Comparison of ENCODE assay signal across 10 mouse cellular contexts in genomic region chr2:156482299-156482698, GRCm38 (mm10).
A peak's percentile ranks its signal among the peaks of the same experiment; 100 is the strongest.
DNase-seq lines count a peak whose midpoint lies in the region; ATAC-seq and TF ChIP-seq lines count a peak whose summit lies in the region.
"Had no signal": no experiment of that assay in that cellular context is flagged by ENCODE, and none has a peak within 500 bp of the region (broad histone marks: within the 10 kb centered on the region; RNA-seq: fewer than 3 reads in every experiment).

No protein-coding gene starts in this region.

- no peaks in the 10 kb centered on the region for H3K4me1 ChIP-seq in kidney, adult 2 months (ENCODE audit: control insufficient read depth, insufficient read depth, low read length)
- no peaks in the 10 kb centered on the region for H3K4me1 ChIP-seq in kidney, embryonic 14.5 days (ENCODE audit: control insufficient read depth, insufficient read depth, low read length)
- no peaks in the 10 kb centered on the region for H3K4me1 ChIP-seq in G1E (ENCODE audit: insufficient read depth, low read depth, low read length)
- H3K4me1 ChIP-seq in lung, embryonic 14.5 days (ENCODE audit: insufficient read depth) = no peaks in the 10 kb centered on the region
- H3K4me1 ChIP-seq in small intestine, adult 2 months (ENCODE audit: control insufficient read depth, insufficient read depth, insufficient read length, low read length) = no peaks in the 10 kb centered on the region; the same call in 1 of the 2 replicates

- H3K9me3 ChIP-seq in kidney, embryonic 14.5 days (ENCODE audit: control insufficient read depth, low read length) = no peaks in the 10 kb centered on the region; the same call in 1 of the 2 replicates
- H3K9me3 ChIP-seq in G1E (replicated peaks) = no peaks in the 10 kb centered on the region; the same call in 1 of the 2 replicates
- H3K9me3 ChIP-seq in lung, embryonic 14.5 days (ENCODE audit: low read depth, low read length) = no peaks in the 10 kb centered on the region
- H3K9me3 ChIP-seq: embryonic facial prominence, embryonic 13.5 days; limb, embryonic 12.5 days had no signal

- intact Hi-C loops in heart, postnatal 14 days (cut with DNase I) = no loop called here

- H3K27ac ChIP-seq in kidney, adult 2 months (ENCODE audit: insufficient read depth, low read depth, low read length) = no peak overlapping the region
- H3K27ac ChIP-seq in kidney, embryonic 14.5 days (ENCODE audit: low read depth, low read length) = no peak overlapping the region
- no peak overlapping the region for H3K27ac ChIP-seq in lung, embryonic 14.5 days (ENCODE audit: low read depth)
- H3K27ac ChIP-seq in small intestine, adult 2 months (ENCODE audit: insufficient read depth, low read depth, low read length) = no peak overlapping the region
- H3K27ac ChIP-seq: embryonic facial prominence, embryonic 13.5 days; limb, embryonic 12.5 days had no signal

- no peak overlapping the region for H3K4me2 ChIP-seq in kidney, embryonic 14.5 days (replicated peaks; ENCODE audit: low read depth, low read length)
- no peak overlapping the region for H3K4me2 ChIP-seq in lung, embryonic 14.5 days
- H3K4me2 ChIP-seq: embryonic facial prominence, embryonic 13.5 days; limb, embryonic 12.5 days had no signal

- H3K4me3 ChIP-seq in kidney, adult 2 months (ENCODE audit: insufficient read depth, low read depth, low read length) = no peak overlapping the region
- no peak overlapping the region for H3K4me3 ChIP-seq in kidney, embryonic 14.5 days (ENCODE audit: low read length)
- H3K4me3 ChIP-seq in G1E (ENCODE audit: low read depth, low read length) = no peak overlapping the region
- H3K4me3 ChIP-seq in lung, embryonic 14.5 days (ENCODE audit: low read depth, low read length) = no peak overlapping the region
- no peak overlapping the region for H3K4me3 ChIP-seq in small intestine, adult 2 months (ENCODE audit: low read depth, low read length)
- H3K4me3 ChIP-seq: embryonic facial prominence, embryonic 13.5 days; limb, embryonic 12.5 days had no signal

- no peaks in the 10 kb centered on the region for H3K27me3 ChIP-seq in kidney, adult 2 months (replicated peaks; ENCODE audit: control insufficient read depth, insufficient read depth, low read length)
- no peaks in the 10 kb centered on the region for H3K27me3 ChIP-seq in kidney, embryonic 14.5 days (ENCODE audit: control insufficient read depth, insufficient read depth, low read length)
- peaks cover 41% of the 10 kb centered on the region for H3K27me3 ChIP-seq in G1E (ENCODE audit: insufficient read depth, low read length)
- H3K27me3 ChIP-seq in lung, embryonic 14.5 days (ENCODE audit: insufficient read depth, low read length) = no peaks in the 10 kb centered on the region
- peaks cover 3% of the 10 kb centered on the region; the same call in 1 of the 2 replicates for H3K27me3 ChIP-seq in small intestine, adult 2 months (ENCODE audit: control insufficient read depth, insufficient read depth, low read length)
- H3K27me3 ChIP-seq: embryonic facial prominence, embryonic 13.5 days had no signal

- H3K9ac ChIP-seq in kidney, embryonic 14.5 days (ENCODE audit: low read depth, low read length) = no peak overlapping the region
- no peak overlapping the region for H3K9ac ChIP-seq in lung, embryonic 14.5 days
- H3K9ac ChIP-seq: embryonic facial prominence, embryonic 13.5 days; limb, embryonic 12.5 days had no signal

- TF ChIP-seq CTCF in kidney, adult 2 months (conservative IDR thresholded peaks at IDR 0.05; ENCODE audit: insufficient read depth, insufficient read length, low read depth, low read length) = peak; percentile 70
- TF ChIP-seq CTCF in G1E (IDR thresholded peaks at IDR 0.05; ENCODE audit: low read depth, low read length) = peak; percentile 54
- TF ChIP-seq CTCF in lung, embryonic 14.5 days (IDR thresholded peaks at IDR 0.05; ENCODE audit: low read depth) = peak; percentile 68
- peak; percentile 71; the same call in 1 of the 2 replicates for TF ChIP-seq CTCF in small intestine, adult 2 months (IDR thresholded peaks at IDR 0.05; ENCODE audit: extremely low read depth, insufficient read length, insufficient replicate concordance, low read depth, low read length)

- no peaks in the 10 kb centered on the region for H3K36me3 ChIP-seq in kidney, adult 2 months (ENCODE audit: control insufficient read depth, insufficient read depth, low read length)
- H3K36me3 ChIP-seq in kidney, embryonic 14.5 days (ENCODE audit: control insufficient read depth, insufficient read depth, low read length) = no peaks in the 10 kb centered on the region
- H3K36me3 ChIP-seq in G1E (replicated peaks) = no peaks in the 10 kb centered on the region
- no peaks in the 10 kb centered on the region for H3K36me3 ChIP-seq in lung, embryonic 14.5 days (ENCODE audit: insufficient read depth)
- no peaks in the 10 kb centered on the region for H3K36me3 ChIP-seq in small intestine, adult 2 months (ENCODE audit: control insufficient read depth, insufficient read depth, low read length)
- H3K36me3 ChIP-seq: limb, embryonic 12.5 days had no signal

- ATAC-seq in kidney, embryonic 14.5 days (ENCODE audit: low FRiP score, low TSS enrichment) = no peak
- no peak for ATAC-seq in G1E (ENCODE audit: extremely low read depth, insufficient number of reproducible peaks, low FRiP score, poor library complexity, severe bottlenecking)
- ATAC-seq in lung, embryonic 14.5 days (ENCODE audit: insufficient read depth) = no peak

- no peak for TF ChIP-seq POLR2A in kidney, adult 2 months (IDR thresholded peaks at IDR 0.05; ENCODE audit: low read depth, low read length)
- TF ChIP-seq POLR2A in small intestine, adult 2 months (IDR thresholded peaks at IDR 0.05; ENCODE audit: low read depth, low read length) = no peak

- 28% methylated on average over 13 of the region's 13 CpGs for WGBS in kidney, adult 2 months
- 29% methylated on average over 13 of the region's 13 CpGs for WGBS in kidney, embryonic 14.5 days
- WGBS in lung, embryonic 14.5 days = 29% methylated on average over 13 of the region's 13 CpGs
- 27% methylated on average over 13 of the region's 13 CpGs for WGBS in small intestine, adult 2 months

- peak; percentile 76 for DNase-seq in kidney, adult 2 months
- DNase-seq in G1E (ENCODE audit: low spot score) (no peak), MN1 (ENCODE audit: low spot score) (no peak)
- peak; percentile 56 for DNase-seq in c-Kit-positive CD71-negative TER-119-negative erythroid progenitor cells, embryonic 14.5 days (ENCODE audit: low read depth)
- peak; percentile 56 to 64 for DNase-seq in heart, postnatal 14 days
- peak; percentile 70 for DNase-seq in lung, embryonic 14.5 days

Comparison
In these comparisons a context has a peak if more than half of its experiments do, and no peak if none do; other contexts are left out.
1. DNase-seq: peak in kidney, adult 2 months (single experiment), c-Kit-positive CD71-negative TER-119-negative erythroid progenitor cells, embryonic 14.5 days (single experiment), heart, postnatal 14 days (2 of 2) and lung, embryonic 14.5 days (single experiment); none in G1E (single experiment) and MN1 (single experiment).
2. Peak in every context shown above with its lines, with median percentiles within 50 percentile points of each other: CTCF ChIP-seq.